Comparison of ENCODE assay signal across 8 mouse cellular contexts in genomic region chr12:69985546-69985945, GRCm38 (mm10). TPM values are rescaled to one million over a fixed set of nuclear protein-coding genes. Genes with fewer than 3 reads are reported as not detected.
A peak's percentile ranks its signal among the peaks of the same experiment; 100 is the strongest.
DNase-seq lines count a peak whose midpoint lies in the region; ATAC-seq and TF ChIP-seq lines count a peak whose summit lies in the region.

No protein-coding gene starts in this region.

- H3K36me3 ChIP-seq in heart, adult 2 months (ENCODE audit: control insufficient read depth, insufficient read depth, low read length): peaks cover 39% of the 10 kb centered on the region
- H3K36me3 ChIP-seq in hindbrain, embryonic 14.5 days (replicated peaks; ENCODE audit: control insufficient read depth, insufficient read depth): peaks cover 38% of the 10 kb centered on the region

- intact Hi-C loops in heart, adult 2 months (cut with DNase I): loop anchor here (5.0 kb wide), 2 partner anchors 77 to 162 kb away; no protein-coding TSS in a partner anchor
- intact Hi-C loops in left cerebral cortex, postnatal 14 days (cut with DNase I): no loop called here

- H3K4me3 ChIP-seq in heart, adult 2 months: peak overlapping the region; percentile 43
- peak overlapping the region; percentile 86 for H3K4me3 ChIP-seq in hindbrain, embryonic 14.5 days (replicated peaks; ENCODE audit: low read length)

- ATAC-seq in hindbrain, embryonic 14.5 days (ENCODE audit: low FRiP score): no peak

- H3K27me3 ChIP-seq in heart, adult 2 months (ENCODE audit: control insufficient read depth, insufficient read depth, low read length): no peaks in the 10 kb centered on the region
- no peaks in the 10 kb centered on the region for H3K27me3 ChIP-seq in hindbrain, embryonic 14.5 days (ENCODE audit: control insufficient read depth, insufficient read depth, low read length)

- H3K9me3 ChIP-seq in hindbrain, embryonic 14.5 days (ENCODE audit: control insufficient read depth, low read length): no peaks in the 10 kb centered on the region

- H3K4me1 ChIP-seq in heart, adult 2 months (ENCODE audit: control insufficient read depth, insufficient read depth, low read length): peaks cover 3% of the 10 kb centered on the region
- H3K4me1 ChIP-seq in hindbrain, embryonic 14.5 days (replicated peaks; ENCODE audit: control insufficient read depth, insufficient read depth, low read length): peaks cover 10% of the 10 kb centered on the region

- TF ChIP-seq CTCF in heart, adult 2 months (IDR thresholded peaks at IDR 0.05): no peak

- H3K4me2 ChIP-seq in hindbrain, embryonic 14.5 days (replicated peaks): peak overlapping the region; percentile 70

- no peak for TF ChIP-seq POLR2A in heart, adult 2 months (IDR thresholded peaks at IDR 0.05; ENCODE audit: insufficient read depth, low read depth, low read length)

- peaks cover 5% of the 10 kb centered on the region; the same call in 1 of the 2 replicates for H3K79me2 ChIP-seq in heart, adult 2 months (replicated peaks; ENCODE audit: control insufficient read depth, insufficient read depth, low read length)

- no peak for TF ChIP-seq EP300 in heart, adult 2 months (IDR thresholded peaks at IDR 0.05; ENCODE audit: insufficient read depth, low read depth, low read length)

- H3K27ac ChIP-seq in heart, adult 2 months: peak overlapping the region; percentile 55; the same call in 1 of the 2 replicates
- H3K27ac ChIP-seq in hindbrain, embryonic 14.5 days: no peak overlapping the region

- DNase-seq in heart, adult 2 months: no peak
- DNase-seq in heart, adult 11 months: no peak
- DNase-seq in MN1 (ENCODE audit: low spot score): peak; percentile 7
- no peak for DNase-seq in hindbrain, embryonic 14.5 days (ENCODE audit: low spot score)
- peak; percentile 69 for DNase-seq in lung, postnatal 36 days
- no peak for DNase-seq in thymus, postnatal 36 days
- no peak for DNase-seq in cerebellum, postnatal 10 days
- DNase-seq in left cerebral cortex, postnatal 14 days (ENCODE audit: low spot score in 2 of 2): no peak

- 15% methylated on average over 4 of the region's 4 CpGs for WGBS in heart, adult 2 months
- 36% methylated on average over 4 of the region's 4 CpGs for WGBS in hindbrain, embryonic 14.5 days

- peak overlapping the region; percentile 83; the same call in 1 of the 2 replicates for H3K9ac ChIP-seq in heart, adult 2 months (ENCODE audit: low read depth, low read length)
- peak overlapping the region; percentile 91; the same call in 1 of the 2 replicates for H3K9ac ChIP-seq in hindbrain, embryonic 14.5 days

RNA-seq across cellular contexts. Expression of gene Sav1, which starts 1.3 kb away (rescaled TPM):
- total RNA-seq in heart, adult 2 months (2021): 10 to 100 TPM; 21.3 to 23.6 TPM
- 13.5 and 25.8 TPM in 2 replicates for polyA plus RNA-seq in heart, adult 2 months (2012; rRNA removed)
- 3.5 TPM in 2 replicates for polyA plus RNA-seq in hindbrain, embryonic 14.5 days (2014; fragmentation: Nextera tagmentation; extraction: Ambion mirVana)
- total RNA-seq in left cerebral cortex, postnatal 14 days (2021): 10 to 100 TPM; 18.9 TPM

Comparison
In these comparisons a context has a peak if more than half of its experiments do, and no peak if none do; other contexts are left out.
1. DNase-seq: peak in MN1 (single experiment) and lung, postnatal 36 days (single experiment); none in heart, adult 2 months (0 of 2), heart, adult 11 months (single experiment), hindbrain, embryonic 14.5 days (single experiment), thymus, postnatal 36 days (0 of 2), cerebellum, postnatal 10 days (0 of 2) and left cerebral cortex, postnatal 14 days (0 of 2).